Mouse (Mus musculus) lung, embryonic 16.5 days (tissue): ENCODE results near the gene Bmyc. TPM values are rescaled to one million over a fixed set of nuclear protein-coding genes. Genes with fewer than 3 reads are reported as not detected.
"Not testable (repeated sequence)": the region's sequence is repeated elsewhere in the genome, so short reads cannot be mapped to it uniquely, and the experiment has no call there.

Source experiments
- ATAC-seq: fragments of 200-750 bp; cut with Nextera tagmentation; 2 replicates; pipeline ENCODE4 v1.8.0; 2017; ENCODE audit warnings: low read depth, mild to moderate bottlenecking, moderate library complexity
- H3K27ac ChIP-seq: fragments of 300-500 bp; sonication (generic); 2 replicates; pipeline ENCODE4 v1.5.1; 2014; ENCODE audit warnings: mild to moderate bottlenecking, control low read depth, low read length
- H3K27me3 ChIP-seq: fragments of 300-500 bp; sonication (generic); 2 replicates; pipeline ENCODE4 v1.6.1; 2014; ENCODE audit warnings: low read depth, low read length, mixed read lengths; ENCODE audit not compliant: control insufficient read depth, insufficient read depth
- H3K36me3 ChIP-seq: fragments of 300-500 bp; sonication (generic); 2 replicates; pipeline ENCODE4 v1.6.1; 2014; ENCODE audit warnings: low read length; ENCODE audit not compliant: control insufficient read depth, insufficient read depth
- H3K4me1 ChIP-seq: fragments of 300-500 bp; sonication (generic); replicated peaks from 2 replicates; pipeline ENCODE4 v1.6.1; 2014; ENCODE audit warnings: low read length, mixed read lengths; ENCODE audit not compliant: control insufficient read depth, insufficient read depth
- H3K4me2 ChIP-seq: fragments of 300-500 bp; sonication (generic); 2 replicates; pipeline ENCODE4 v1.6.1; 2014; ENCODE audit warnings: low read depth, low read length, control low read depth
- H3K4me3 ChIP-seq: fragments of 300-500 bp; sonication (generic); 2 replicates; pipeline ENCODE4 v1.5.1; 2014; ENCODE audit warnings: mild to moderate bottlenecking, low read length, control low read depth
- H3K9ac ChIP-seq: fragments of 300-500 bp; sonication (generic); 2 replicates; pipeline ENCODE4 v1.6.1; 2014; ENCODE audit warnings: low read length, control low read depth
- H3K9me3 ChIP-seq: fragments of 300-500 bp; sonication (generic); 2 replicates; pipeline ENCODE4 v1.6.1; 2016; ENCODE audit warnings: low read length; ENCODE audit not compliant: control insufficient read depth
- WGBS: fragments of 180-500 bp; shearing (Covaris S2); extraction: QIAGEN DNeasy Blood & Tissue Kit; methylation state at CpG from one replicate; pipeline ENCODE4 v1.1.7; 2014; 5-methylcytosine and 5-hydroxymethylcytosine counted together
- polyA plus RNA-seq: library from polyadenylated mRNA; unstranded; fragments of >200 nt; fragmentation: Nextera tagmentation; extraction: Ambion mirVana; gene quantifications from 2 replicates; pipeline ENCODE4 v1.2.1, GENCODE M21; 2015

Bmyc gene
- polyA plus RNA-seq, 1 experiment from 2014 or later: 63.4 TPM

DNA sequence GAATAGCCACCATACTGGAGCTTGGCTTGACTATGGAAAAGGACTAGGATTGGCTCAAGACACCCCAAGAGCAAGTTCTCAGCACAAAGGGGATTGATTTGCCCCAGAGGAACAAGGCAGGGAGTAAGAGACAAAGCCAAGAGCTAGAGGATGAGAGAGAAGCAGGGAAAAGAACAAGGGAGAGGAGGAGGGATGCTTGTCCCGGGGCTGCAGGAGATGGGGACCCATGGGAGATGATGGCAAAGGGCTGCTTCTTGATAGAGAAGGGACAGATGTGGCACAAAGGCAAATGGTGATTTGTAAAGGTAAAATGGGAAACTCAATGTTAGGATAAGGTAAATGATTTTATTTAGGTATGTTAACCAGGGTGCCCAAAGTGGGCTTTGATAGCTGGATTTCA lies 2.5 kb downstream of the Bmyc start:
- H3K9ac ChIP-seq, H3K9me3 ChIP-seq, H3K4me2 ChIP-seq, ATAC-seq, H3K27ac ChIP-seq, H3K36me3 ChIP-seq, H3K4me3 ChIP-seq, H3K4me1 ChIP-seq, H3K27me3 ChIP-seq: not testable (repeated sequence)
- 91% methylated on average over 1 of the region's 1 CpGs for WGBS

DNA sequence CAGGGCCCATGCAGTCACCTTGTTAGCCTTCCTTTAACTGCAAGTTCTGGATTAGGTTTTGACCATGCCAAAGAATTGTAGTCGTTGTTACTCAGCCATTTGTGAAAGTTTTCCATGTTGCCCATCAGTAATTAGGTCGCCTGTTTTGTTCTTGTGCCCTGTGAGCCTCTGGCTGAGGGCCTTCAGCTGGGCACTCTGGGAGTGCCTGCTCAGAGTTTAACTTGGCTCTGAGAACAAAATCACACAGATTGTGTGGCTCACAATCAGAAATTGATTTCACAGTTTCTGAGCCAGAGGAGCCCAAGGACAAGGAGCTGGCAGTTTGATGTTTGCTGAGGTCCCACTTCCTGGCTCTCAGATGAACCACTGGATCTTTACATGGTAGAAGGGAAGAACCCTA lies 3.3 kb downstream of the Bmyc start:
- H3K4me3 ChIP-seq, H3K27ac ChIP-seq, H3K36me3 ChIP-seq, H3K27me3 ChIP-seq, H3K9me3 ChIP-seq, H3K4me1 ChIP-seq, ATAC-seq, H3K9ac ChIP-seq, H3K4me2 ChIP-seq: not testable (repeated sequence)
- WGBS: 66% methylated on average over 2 of the region's 2 CpGs

DNA sequence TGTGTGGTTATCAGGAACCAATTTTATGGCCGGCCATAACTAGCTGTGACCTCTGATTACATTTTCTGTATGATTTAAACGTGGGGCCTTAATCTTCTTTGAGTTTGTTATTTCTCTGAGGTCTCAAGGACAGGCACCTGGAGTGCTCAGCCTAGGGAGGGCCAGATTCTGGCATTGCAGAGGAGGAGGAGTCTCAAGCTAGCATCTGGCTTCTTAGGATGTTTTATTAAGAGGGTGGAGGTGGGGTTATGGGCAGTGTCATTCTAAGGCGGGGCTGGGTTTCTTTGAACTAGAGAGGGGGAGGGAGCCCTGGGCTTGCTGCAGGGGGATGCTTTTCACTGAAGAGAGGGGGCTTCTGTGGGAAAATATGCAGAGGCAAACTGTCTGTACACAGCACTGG lies 5.1 kb downstream of the Bmyc start:
- not testable (repeated sequence) for H3K27ac ChIP-seq, H3K9me3 ChIP-seq, H3K4me3 ChIP-seq, H3K4me2 ChIP-seq, H3K36me3 ChIP-seq, H3K4me1 ChIP-seq, H3K27me3 ChIP-seq, H3K9ac ChIP-seq, ATAC-seq
- 16% methylated on average over 3 of the region's 3 CpGs for WGBS

DNA sequence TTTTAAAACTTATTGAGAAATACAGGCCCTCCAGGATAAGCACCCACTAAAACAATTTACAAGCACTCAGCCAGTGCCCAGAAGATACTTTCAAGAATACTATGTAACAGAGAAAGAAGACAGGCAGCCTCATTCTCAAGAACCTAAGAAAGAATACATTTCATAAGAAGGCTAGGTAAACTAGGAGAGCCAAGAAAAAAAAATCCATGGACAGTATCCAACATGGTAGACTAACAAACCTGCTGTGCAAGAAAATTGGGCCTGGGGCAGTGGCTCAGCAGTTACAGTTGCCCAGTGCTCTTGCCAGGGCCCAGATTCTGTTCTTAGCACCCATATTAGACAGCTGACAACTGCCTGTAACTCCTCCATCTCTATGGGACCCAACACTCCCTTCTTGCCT lies 10.7 kb downstream of the Bmyc start:
- no peak overlapping the region for H3K4me2 ChIP-seq
- no peak overlapping the region for H3K27ac ChIP-seq
- H3K9me3 ChIP-seq: peaks cover 5% of the 10 kb centered on the region; the same call in 1 of the 2 replicates
- no peaks in the 10 kb centered on the region for H3K4me1 ChIP-seq
- H3K27me3 ChIP-seq: no peaks in the 10 kb centered on the region
- H3K9ac ChIP-seq: no peak overlapping the region
- no peaks in the 10 kb centered on the region for H3K36me3 ChIP-seq
- ATAC-seq: no peak
- H3K4me3 ChIP-seq: no peak overlapping the region

DNA sequence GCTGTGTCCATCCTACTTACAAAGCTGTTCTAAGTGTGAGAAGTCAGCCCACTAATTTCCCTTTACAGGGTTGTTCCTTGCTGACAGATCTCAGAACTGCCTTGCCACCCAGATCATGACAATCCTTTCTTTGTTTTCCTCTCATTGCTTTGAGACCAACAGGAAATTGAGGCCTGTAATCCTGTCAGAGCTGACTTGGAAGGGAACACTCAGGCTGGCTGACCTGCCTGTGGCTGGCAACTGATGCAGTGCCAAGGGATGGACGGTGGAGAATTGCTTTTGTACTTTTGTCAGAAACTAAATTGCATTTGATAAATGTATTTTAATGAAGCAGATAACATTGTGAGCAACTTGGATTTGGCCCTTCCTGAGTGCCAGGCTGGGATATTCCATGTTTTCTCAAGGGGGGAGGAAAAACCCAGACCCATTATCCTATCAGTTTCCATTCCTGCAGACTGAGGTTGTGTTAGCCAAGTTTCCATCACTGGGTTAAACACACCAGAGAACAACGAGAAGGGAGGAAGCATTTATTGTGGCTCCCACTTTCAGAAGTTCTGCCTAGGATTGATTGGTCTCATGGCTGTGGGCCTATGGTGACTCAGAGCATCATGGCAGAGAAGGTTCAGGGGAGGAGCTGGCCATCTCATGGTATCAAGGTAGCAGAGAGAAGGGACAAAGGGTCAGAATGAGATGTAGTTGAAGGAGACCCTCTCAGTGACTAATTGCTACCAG lies 26.8 kb downstream of the Bmyc start:
- no peaks in the 10 kb centered on the region for H3K27me3 ChIP-seq
- no peak overlapping the region for H3K4me3 ChIP-seq
- no peaks in the 10 kb centered on the region for H3K9me3 ChIP-seq
- WGBS: 55% methylated on average over 2 of the region's 2 CpGs
- ATAC-seq: no peak
- H3K9ac ChIP-seq: no peak overlapping the region
- no peaks in the 10 kb centered on the region for H3K4me1 ChIP-seq
- no peaks in the 10 kb centered on the region for H3K36me3 ChIP-seq
- H3K27ac ChIP-seq: no peak overlapping the region
- H3K4me2 ChIP-seq: no peak overlapping the region

DNA sequence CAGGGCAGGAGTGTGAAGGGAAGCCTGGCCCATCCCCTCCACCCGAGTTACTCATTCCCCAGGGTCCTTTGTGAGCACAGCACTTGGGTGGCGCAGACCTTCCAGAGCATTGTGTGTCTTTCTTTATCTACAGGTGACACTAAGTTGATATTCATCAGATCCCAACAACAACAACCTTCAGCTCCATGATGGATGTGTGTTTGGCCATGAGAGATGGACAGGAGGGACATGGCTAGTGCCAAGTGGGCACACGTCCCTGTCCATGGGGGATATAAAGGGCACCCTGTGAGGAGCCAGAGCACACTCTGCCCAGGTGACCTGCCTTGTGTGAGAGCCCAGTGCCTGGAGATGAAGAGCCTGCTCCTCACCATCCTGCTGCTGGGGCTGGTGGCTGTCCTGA lies 30.2 kb downstream of the Bmyc start, which contains the start of gene Obp2b:
Gene Obp2b, plus strand, starts transcription at position 301 of the 400 bp plus-strand sequence.
- not testable (repeated sequence) for H3K27ac ChIP-seq, H3K9me3 ChIP-seq, H3K9ac ChIP-seq, H3K4me2 ChIP-seq, H3K4me1 ChIP-seq, H3K4me3 ChIP-seq, ATAC-seq, H3K36me3 ChIP-seq, H3K27me3 ChIP-seq
- WGBS: 78% methylated on average over 3 of the region's 3 CpGs

DNA sequence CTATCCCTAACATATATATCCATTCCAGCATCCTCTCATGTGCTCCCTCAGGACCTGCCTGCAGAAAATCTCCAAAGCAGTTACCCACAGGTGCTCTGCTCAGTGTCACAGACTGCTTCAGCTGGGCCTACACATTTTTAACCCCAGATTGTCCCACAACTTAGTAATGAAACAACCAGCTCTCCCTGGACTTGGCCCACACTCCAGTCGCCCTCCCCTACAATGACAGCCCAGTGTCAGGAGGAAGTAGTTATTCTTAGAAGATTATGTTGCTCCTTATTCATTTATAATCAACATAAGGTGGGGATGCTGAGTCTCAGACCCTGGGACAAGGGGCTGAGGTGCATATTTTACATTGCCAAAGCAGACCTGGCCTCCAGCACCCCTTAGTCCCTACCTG lies 35.1 kb downstream of the Bmyc start:
- H3K9ac ChIP-seq: no peak overlapping the region
- no peak overlapping the region for H3K4me2 ChIP-seq
- H3K4me1 ChIP-seq: no peaks in the 10 kb centered on the region
- H3K27ac ChIP-seq: no peak overlapping the region
- no peak for ATAC-seq
- no peaks in the 10 kb centered on the region for H3K36me3 ChIP-seq
- no peak overlapping the region for H3K4me3 ChIP-seq
- H3K9me3 ChIP-seq: no peaks in the 10 kb centered on the region
- H3K27me3 ChIP-seq: no peaks in the 10 kb centered on the region
- WGBS: 46% methylated on average over 1 of the region's 1 CpGs

DNA sequence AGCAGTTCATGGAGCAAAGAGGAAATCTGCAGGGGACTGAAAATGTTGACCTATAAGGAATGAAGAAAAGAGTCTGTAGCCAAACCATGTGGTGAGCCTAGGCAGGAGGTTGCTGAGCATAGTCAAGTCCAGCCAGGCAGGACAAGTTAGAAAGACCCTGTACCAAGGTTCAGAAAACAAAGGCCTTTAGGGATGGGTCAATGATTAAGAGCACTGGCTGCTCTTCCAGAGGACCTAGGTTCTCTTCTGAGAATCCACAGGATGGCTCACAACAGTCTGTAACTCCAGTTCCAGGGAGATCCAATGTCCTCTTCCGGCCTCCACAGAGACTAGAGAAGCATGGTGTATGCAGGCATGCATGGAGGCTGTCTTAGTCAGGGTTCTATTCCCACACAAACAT lies 47.7 kb downstream of the Bmyc start:
- Histone ChIP-seq H3K27ac (no peak overlapping the region), H3K36me3 (no peaks in the 10 kb centered on the region), H3K9me3 (no peaks in the 10 kb centered on the region), H3K4me1 (no peaks in the 10 kb centered on the region), H3K4me3 (no peak overlapping the region), H3K27me3 (no peaks in the 10 kb centered on the region), H3K9ac (no peak overlapping the region), H3K4me2 (no peak overlapping the region)
- ATAC-seq: no peak
- 100% methylated on average over 1 of the region's 1 CpGs for whole genome bisulfite sequencing
